Mouse (Mus musculus): ENCODE data around the gene Eloa. TPM values are rescaled to one million over a fixed set of nuclear protein-coding genes. Genes with fewer than 3 reads are reported as not detected.

Eloa gene
- polyA plus RNA-seq, 1 experiment from 2014 or later: 27.5 TPM

DNA sequence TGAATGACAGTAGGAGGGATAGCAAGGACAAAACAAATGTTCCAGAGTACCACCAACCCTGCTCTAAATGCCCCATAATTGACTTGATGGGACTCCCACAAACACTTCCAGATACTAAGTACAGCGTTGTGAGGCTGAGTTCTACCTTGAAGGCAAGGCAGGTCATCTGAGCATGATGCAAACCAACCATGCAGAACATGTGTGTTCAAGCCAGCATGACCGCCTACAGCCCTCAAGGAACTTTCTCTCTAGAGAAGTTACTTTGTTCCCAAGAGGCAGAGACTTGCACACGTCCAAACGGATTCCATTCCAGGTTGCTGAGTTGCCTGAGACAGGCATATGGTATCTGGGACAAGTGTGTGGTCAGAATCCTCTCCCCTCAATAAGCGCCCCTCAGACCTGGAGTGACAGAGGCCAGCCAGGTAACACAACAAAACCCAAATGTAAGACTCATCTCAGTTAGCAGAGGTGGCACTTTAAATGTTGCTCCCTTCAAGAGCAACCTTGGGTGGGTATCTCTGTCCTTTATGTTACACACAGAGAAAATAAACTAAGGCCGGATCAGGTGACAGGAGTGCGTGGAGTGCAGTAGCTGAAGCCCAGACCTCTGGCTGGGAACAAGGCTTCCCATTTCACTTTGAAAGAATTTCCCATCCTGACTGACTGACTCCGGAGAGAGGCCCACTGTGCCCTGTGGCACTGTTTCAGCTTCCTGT, 6.0 kb upstream of the Eloa start:
- no peak overlapping the region for H3K9ac ChIP-seq

GRCm38 (mm10) chr4:136025350-136025749, 3.8 kb upstream of the Eloa start:
- ATAC-seq (replicated peaks): no peak
- H3K4me1 ChIP-seq: peaks cover 5% of the 10 kb centered on the region

More for the DNA sequence above, 6.0 kb upstream of the Eloa start:
- WGBS: 82% methylated on average over 8 of the region's 8 CpGs
- no peak overlapping the region for H3K27ac ChIP-seq
- no peak overlapping the region for H3K4me2 ChIP-seq
- no peak overlapping the region for H3K4me3 ChIP-seq
- H3K27me3 ChIP-seq (replicated peaks): no peaks in the 10 kb centered on the region
- no peaks in the 10 kb centered on the region for H3K36me3 ChIP-seq (replicated peaks)
- no peak for ATAC-seq (replicated peaks)
- H3K4me1 ChIP-seq: 0 out of 2 replicates have a peak, but pooled peaks cover 3% of the 10 kb centered on the region
- no peaks in the 10 kb centered on the region for H3K9me3 ChIP-seq

GRCm38 (mm10) chr4:136022924-136023323, 1.4 kb upstream of the Eloa start:
- peaks cover 20% of the 10 kb centered on the region for H3K4me1 ChIP-seq
- H3K4me3 ChIP-seq: no peak overlapping the region
- no peaks in the 10 kb centered on the region for H3K9me3 ChIP-seq
- no peak overlapping the region for H3K9ac ChIP-seq
- WGBS: 96% methylated on average over 9 of the region's 9 CpGs
- no peak overlapping the region for H3K27ac ChIP-seq
- no peaks in the 10 kb centered on the region for H3K36me3 ChIP-seq (replicated peaks)
- no peaks in the 10 kb centered on the region for H3K27me3 ChIP-seq (replicated peaks)
- no peak for ATAC-seq (replicated peaks)
- H3K4me2 ChIP-seq: no peak overlapping the region

More at GRCm38 (mm10) chr4:136025350-136025749, 3.8 kb upstream of the Eloa start:
- no peak overlapping the region for H3K4me2 ChIP-seq
- WGBS: 83% methylated on average over 1 of the region's 1 CpGs
- H3K27ac ChIP-seq: no peak overlapping the region
- H3K9me3 ChIP-seq: no peaks in the 10 kb centered on the region
- H3K9ac ChIP-seq: no peak overlapping the region
- no peaks in the 10 kb centered on the region for H3K27me3 ChIP-seq (replicated peaks)
- no peak overlapping the region for H3K4me3 ChIP-seq
- no peaks in the 10 kb centered on the region for H3K36me3 ChIP-seq (replicated peaks)

- ATAC-seq (replicated peaks): peak; percentile 85
- peaks cover 20% of the 10 kb centered on the region for H3K4me1 ChIP-seq
- H3K27ac ChIP-seq: peak overlapping the region; percentile 73
- H3K36me3 ChIP-seq (replicated peaks): no peaks in the 10 kb centered on the region
- WGBS: under 1% methylated on average over 61 of the region's 62 CpGs
- peak overlapping the region; percentile 84 for H3K9ac ChIP-seq
- H3K9me3 ChIP-seq: no peaks in the 10 kb centered on the region
- peak overlapping the region; percentile 90 for H3K4me2 ChIP-seq
- no peaks in the 10 kb centered on the region for H3K27me3 ChIP-seq (replicated peaks)
- peak overlapping the region; percentile 78 for H3K4me3 ChIP-seq
Observed at GRCm38 (mm10) chr4:136020743-136021548, 617 bp downstream of the Eloa start.

- WGBS: 85% methylated on average over 3 of the region's 3 CpGs
- no peak overlapping the region for H3K27ac ChIP-seq
- H3K4me3 ChIP-seq: no peak overlapping the region
- H3K27me3 ChIP-seq (replicated peaks): no peaks in the 10 kb centered on the region
- H3K4me2 ChIP-seq: no peak overlapping the region
- H3K36me3 ChIP-seq (replicated peaks): peaks cover 15% of the 10 kb centered on the region
- H3K4me1 ChIP-seq: peaks cover 20% of the 10 kb centered on the region
- H3K9ac ChIP-seq: no peak overlapping the region
- ATAC-seq (replicated peaks): no peak
- no peaks in the 10 kb centered on the region for H3K9me3 ChIP-seq
Observed at GRCm38 (mm10) chr4:136016059-136016602, 5.4 kb downstream of the Eloa start.

GRCm38 (mm10) chr4:136010586-136010985, 11.0 kb downstream of the Eloa start:
- Histone ChIP-seq H3K4me2 (no peak overlapping the region), H3K4me1 (no peaks in the 10 kb centered on the region), H3K9me3 (no peaks in the 10 kb centered on the region), H3K4me3 (no peak overlapping the region), H3K9ac (no peak overlapping the region), H3K36me3 (replicated peaks) (peaks cover 61% of the 10 kb centered on the region), H3K27ac (no peak overlapping the region), H3K27me3 (replicated peaks) (no peaks in the 10 kb centered on the region)
- ATAC-seq (replicated peaks): no peak
- 91% methylated on average over 4 of the region's 4 CpGs for WGBS

DNA sequence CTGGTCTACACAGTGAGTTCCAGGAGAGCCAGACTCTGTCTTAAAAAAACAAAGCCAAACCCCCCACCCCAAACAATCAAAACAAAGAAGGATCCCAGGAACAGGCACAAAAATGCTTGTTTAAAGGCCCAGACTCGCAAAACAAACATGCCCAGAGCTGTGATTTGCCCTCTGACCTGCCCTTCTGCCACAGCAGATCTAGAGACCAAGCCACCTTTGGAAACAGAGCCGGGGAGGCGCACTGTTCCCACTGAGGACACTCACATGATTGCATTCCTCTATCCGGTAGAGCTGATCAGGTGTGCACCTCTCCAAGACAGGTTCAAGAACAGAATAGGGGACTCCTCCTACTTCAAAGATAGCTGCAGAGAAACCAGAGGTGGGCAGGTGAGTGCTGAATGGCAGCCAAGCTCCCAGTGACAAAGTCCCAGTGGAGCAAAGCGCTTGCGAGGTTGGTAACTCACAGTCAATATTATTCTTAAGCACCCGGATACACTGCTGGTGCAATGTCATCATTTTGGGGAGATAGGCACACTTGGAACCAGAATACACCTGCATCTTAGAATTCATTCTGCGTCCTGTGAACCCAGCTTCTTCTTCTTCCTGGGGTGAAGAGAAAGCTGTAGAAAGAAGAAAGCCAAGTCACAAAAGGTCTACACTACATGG, 12.6 kb downstream of the Eloa start:
- Histone ChIP-seq H3K4me1 (no peaks in the 10 kb centered on the region), H3K9me3 (no peaks in the 10 kb centered on the region), H3K27me3 (replicated peaks) (no peaks in the 10 kb centered on the region), H3K36me3 (replicated peaks) (peaks cover 73% of the 10 kb centered on the region), H3K27ac (no peak overlapping the region), H3K9ac (no peak overlapping the region), H3K4me3 (no peak overlapping the region), H3K4me2 (no peak overlapping the region)
- 96% methylated on average over 8 of the region's 8 CpGs for WGBS
- no peak for ATAC-seq (replicated peaks)

DNA sequence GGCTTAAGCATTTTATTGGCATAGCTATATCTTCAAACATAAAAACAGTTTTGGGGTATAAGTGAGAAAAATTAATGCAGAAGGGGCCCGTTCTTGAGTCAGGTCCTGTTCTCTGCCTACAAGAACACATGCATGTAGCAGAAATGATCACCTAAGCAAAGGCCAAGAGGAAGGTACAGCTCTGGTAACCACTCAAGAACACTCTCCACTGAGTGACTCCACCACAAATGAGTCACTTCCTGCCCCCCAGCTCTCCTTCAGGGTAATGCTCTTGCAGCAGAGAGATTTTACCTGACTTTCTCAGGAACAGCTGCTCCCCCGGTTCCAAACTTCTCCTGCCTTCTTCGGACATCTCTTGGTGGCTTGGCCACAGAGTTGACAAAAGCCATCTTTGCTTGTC, 14.7 kb downstream of the Eloa start:
- peaks cover 84% of the 10 kb centered on the region for H3K36me3 ChIP-seq (replicated peaks)

DNA sequence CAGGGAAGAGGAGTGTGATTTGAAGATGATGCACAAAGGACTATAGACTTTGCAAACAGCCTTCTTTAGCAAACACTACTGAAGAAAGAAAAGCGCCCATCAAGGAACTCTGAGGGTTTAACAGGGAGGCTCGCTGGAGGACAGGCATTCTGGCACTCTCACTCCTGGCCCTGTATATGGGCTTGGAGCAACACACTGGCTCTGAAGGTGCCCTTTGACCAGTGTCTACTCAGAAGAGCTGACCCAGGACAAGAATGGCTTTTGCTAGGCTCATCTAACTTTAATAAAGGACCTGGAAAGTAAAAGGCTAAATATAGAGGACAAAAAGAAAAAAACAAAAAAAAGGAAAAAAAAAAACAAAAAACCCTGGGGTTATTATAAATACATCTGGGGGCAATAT, 16.6 kb downstream of the Eloa start:
- H3K27ac ChIP-seq: no peak overlapping the region
- no peak overlapping the region for H3K9ac ChIP-seq
- H3K9me3 ChIP-seq: no peaks in the 10 kb centered on the region
- 87% methylated on average over 2 of the region's 2 CpGs for WGBS
- no peaks in the 10 kb centered on the region for H3K27me3 ChIP-seq (replicated peaks)
- no peak overlapping the region for H3K4me3 ChIP-seq
- no peak for ATAC-seq (replicated peaks)
- H3K36me3 ChIP-seq (replicated peaks): peaks cover 68% of the 10 kb centered on the region
- no peaks in the 10 kb centered on the region for H3K4me1 ChIP-seq
- H3K4me2 ChIP-seq: no peak overlapping the region

More for the DNA sequence above, 14.7 kb downstream of the Eloa start:
- H3K4me3 ChIP-seq: no peak overlapping the region
- no peak for ATAC-seq (replicated peaks)
- no peaks in the 10 kb centered on the region for H3K4me1 ChIP-seq
- H3K27me3 ChIP-seq (replicated peaks): no peaks in the 10 kb centered on the region
- 89% methylated on average over 3 of the region's 3 CpGs for WGBS
- no peak overlapping the region for H3K4me2 ChIP-seq
- no peak overlapping the region for H3K27ac ChIP-seq
- H3K9me3 ChIP-seq: no peaks in the 10 kb centered on the region
- H3K9ac ChIP-seq: no peak overlapping the region

DNA sequence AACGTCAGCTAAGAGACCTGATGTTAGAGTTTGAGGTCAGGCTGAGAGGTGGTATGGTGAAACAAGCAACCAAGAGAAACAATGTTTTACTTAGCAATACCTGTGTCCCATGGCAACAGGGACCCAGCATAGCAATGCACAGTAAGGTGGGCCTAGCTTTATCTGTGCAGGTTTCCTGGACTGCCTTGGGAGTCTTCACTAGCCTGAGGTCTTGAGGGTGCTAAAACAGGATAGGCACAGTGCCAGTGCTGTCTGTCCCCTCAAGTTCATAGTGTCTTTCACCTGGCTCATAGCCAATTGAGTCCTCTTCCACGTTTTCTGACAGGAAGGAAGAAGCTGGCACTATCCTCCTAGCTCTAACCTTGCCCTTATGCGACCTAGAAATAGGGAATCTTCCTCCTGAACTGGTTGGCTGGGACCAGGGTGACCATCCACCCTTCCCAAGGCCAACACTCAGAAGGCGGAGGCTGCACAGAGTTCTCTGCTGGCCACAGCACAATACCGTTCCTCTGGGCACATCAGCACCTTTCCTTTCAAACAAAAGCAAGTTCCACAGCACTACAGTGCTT, 17.4 kb downstream of the Eloa start:
- Histone ChIP-seq H3K4me1 (no peaks in the 10 kb centered on the region), H3K27me3 (replicated peaks) (no peaks in the 10 kb centered on the region), H3K4me3 (no peak overlapping the region), H3K36me3 (replicated peaks) (peaks cover 61% of the 10 kb centered on the region), H3K9me3 (no peaks in the 10 kb centered on the region), H3K4me2 (no peak overlapping the region), H3K9ac (no peak overlapping the region), H3K27ac (no peak overlapping the region)
- no peak for ATAC-seq (replicated peaks)
- 89% methylated on average over 5 of the region's 5 CpGs for WGBS

- no peaks in the 10 kb centered on the region for H3K9me3 ChIP-seq
- 85% methylated on average over 4 of the region's 4 CpGs for WGBS
- no peak overlapping the region for H3K4me3 ChIP-seq
Observed at GRCm38 (mm10) chr4:135995118-135995517, 26.4 kb downstream of the Eloa start.

GRCm38 (mm10) chr4:135993941-135994340, 27.6 kb downstream of the Eloa start:
- Histone ChIP-seq H3K36me3 (replicated peaks) (no peaks in the 10 kb centered on the region), H3K4me2 (no peak overlapping the region), H3K27ac (no peak overlapping the region), H3K9ac (no peak overlapping the region), H3K9me3 (no peaks in the 10 kb centered on the region), H3K4me3 (no peak overlapping the region), H3K27me3 (replicated peaks) (no peaks in the 10 kb centered on the region), H3K4me1 (no peaks in the 10 kb centered on the region)
- 97% methylated on average over 6 of the region's 6 CpGs for WGBS
- no peak for ATAC-seq (replicated peaks)

More at GRCm38 (mm10) chr4:135995118-135995517, 26.4 kb downstream of the Eloa start:
- H3K4me2 ChIP-seq: no peak overlapping the region
- H3K27me3 ChIP-seq (replicated peaks): no peaks in the 10 kb centered on the region
- ATAC-seq (replicated peaks): no peak
- H3K4me1 ChIP-seq: no peaks in the 10 kb centered on the region
- H3K27ac ChIP-seq: no peak overlapping the region
- no peaks in the 10 kb centered on the region for H3K36me3 ChIP-seq (replicated peaks)
- no peak overlapping the region for H3K9ac ChIP-seq
